Mouse (Mus musculus): ENCODE results near the gene Dcaf6.

DNA sequence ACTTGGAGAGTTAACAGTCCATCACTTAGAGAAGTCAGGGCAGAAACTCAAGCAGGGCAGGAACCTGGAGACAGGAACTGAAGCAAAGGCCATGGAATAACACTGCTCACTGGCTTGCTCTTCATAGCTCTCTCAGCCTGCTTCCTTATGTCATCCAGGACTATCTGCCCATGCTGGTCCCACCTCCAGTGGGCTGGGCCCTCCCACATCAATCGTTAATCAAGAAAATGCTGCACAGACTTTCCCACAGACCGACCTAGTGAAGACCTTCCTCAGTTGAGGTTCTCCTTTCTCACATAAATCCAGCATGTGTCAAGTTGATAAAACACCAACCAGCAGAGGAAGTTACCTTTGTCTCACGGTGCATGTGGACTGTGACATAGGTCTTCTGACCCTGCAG is 159.2 kb downstream of the Dcaf6 start:
- no peak for TF ChIP-seq CTCF (IDR thresholded peaks at IDR 0.05; ENCODE audit: borderline replicate concordance, insufficient read depth, low read length)
- no peak for TF ChIP-seq POLR2A (IDR thresholded peaks at IDR 0.05; ENCODE audit: low read depth, low read length)

All from embryonic fibroblast, embryonic 13.5 days (primary cell).